28 mouse cellular contexts compared by ENCODE assay signal in the genomic region with DNA sequence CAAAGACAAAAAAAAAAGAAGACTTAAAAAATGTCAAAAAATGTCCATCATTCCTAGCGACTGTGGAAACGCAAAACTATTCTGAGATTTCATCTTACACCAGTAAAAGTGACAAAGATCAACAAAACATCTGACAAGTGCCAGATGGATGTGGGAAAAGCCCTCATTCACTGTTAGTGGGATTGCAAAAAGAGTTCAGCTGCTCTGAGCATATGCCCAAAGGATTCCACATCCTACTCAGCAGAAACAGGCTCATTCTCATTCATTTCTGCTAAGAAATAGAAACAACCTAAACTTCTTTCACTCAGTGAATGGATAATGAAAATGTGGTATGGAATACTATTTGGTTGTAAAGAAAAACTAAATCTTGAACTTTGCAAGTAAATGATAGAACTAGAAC.
A peak's percentile ranks its signal among the peaks of the same experiment; 100 is the strongest.
DNase-seq lines count a peak whose midpoint lies in the region; ATAC-seq and TF ChIP-seq lines count a peak whose summit lies in the region.
"Had no signal": no experiment of that assay in that cellular context is flagged by ENCODE, and none has a peak within 500 bp of the region (broad histone marks: within the 10 kb centered on the region; RNA-seq: fewer than 3 reads in every experiment).

No protein-coding gene starts in this region.

- H3K4me3 ChIP-seq in forebrain, postnatal 0 days (ENCODE audit: low read depth, low read length): no peak overlapping the region
- H3K4me3 ChIP-seq in forebrain, embryonic 13.5 days: no peak overlapping the region
- no peak overlapping the region for H3K4me3 ChIP-seq in layer of hippocampus, adult 2 months
- H3K4me3 ChIP-seq: embryonic facial prominence, embryonic 10.5 days; heart, adult 2 months; limb, embryonic 10.5 days; liver, embryonic 15.5 days; lung, embryonic 15.5 days; megakaryocyte, embryonic 14.5 days; midbrain, embryonic 13.5 days; stomach, embryonic 15.5 days had no signal

- peak; percentile 67; the same call in 1 of the 2 replicates for ATAC-seq in forebrain, postnatal 0 days
- no peak for ATAC-seq in forebrain, embryonic 13.5 days
- ATAC-seq: inflammation-experienced regulatory T-cells, adult 6 months; midbrain, embryonic 13.5 days had no signal

- no peaks in the 10 kb centered on the region for H3K9me3 ChIP-seq in forebrain, postnatal 0 days (ENCODE audit: low read length)
- no peaks in the 10 kb centered on the region; the same call in 1 of the 2 replicates for H3K9me3 ChIP-seq in forebrain, embryonic 13.5 days (replicated peaks)
- H3K9me3 ChIP-seq: embryonic facial prominence, embryonic 10.5 days; limb, embryonic 10.5 days; liver, embryonic 15.5 days; lung, embryonic 15.5 days; megakaryocyte, embryonic 14.5 days; midbrain, embryonic 13.5 days; stomach, embryonic 15.5 days had no signal

- H3K4me1 ChIP-seq in forebrain, postnatal 0 days (ENCODE audit: insufficient read depth): no peaks in the 10 kb centered on the region
- H3K4me1 ChIP-seq in forebrain, embryonic 13.5 days: no peaks in the 10 kb centered on the region
- H3K4me1 ChIP-seq: embryonic facial prominence, embryonic 10.5 days; limb, embryonic 10.5 days; liver, embryonic 15.5 days; lung, embryonic 15.5 days; megakaryocyte, embryonic 14.5 days; midbrain, embryonic 13.5 days; stomach, embryonic 15.5 days had no signal

- DNase-seq in forebrain, postnatal 0 days: peak; percentile 26
- peak; percentile 35 for DNase-seq in right cerebral cortex, adult 18-20 months
- no peak for DNase-seq in right cerebral cortex, postnatal 14 days
- peak; percentile 42 to 50 for DNase-seq in layer of hippocampus, adult 2 months (ENCODE audit: low spot score in 2 of 2)
- no peak for DNase-seq in thymus, postnatal 0 days (ENCODE audit: low spot score)
- no peak for DNase-seq in thymus, postnatal 10 days (ENCODE audit: low spot score in 2 of 2)
- no peak for DNase-seq in kidney, adult 11 months
- DNase-seq: adrenal gland, postnatal 10 days; cerebellum, adult 11 months; cerebellum, adult 9-11 months; gastrocnemius, postnatal 36 days; heart, adult 2 months; heart, postnatal 36 days; kidney, adult 2 months; liver; lung, postnatal 36 days; thymus, adult 18-20 months had no signal

- WGBS in forebrain, postnatal 0 days: 56% methylated on average over 2 of the region's 2 CpGs
- 93% methylated on average over 2 of the region's 2 CpGs for WGBS in forebrain, embryonic 13.5 days

- no peaks in the 10 kb centered on the region for H3K36me3 ChIP-seq in forebrain, postnatal 0 days (ENCODE audit: insufficient read depth)
- no peaks in the 10 kb centered on the region for H3K36me3 ChIP-seq in forebrain, embryonic 13.5 days (ENCODE audit: poor library complexity, severe bottlenecking)
- H3K36me3 ChIP-seq: embryonic facial prominence, embryonic 10.5 days; limb, embryonic 10.5 days; liver, embryonic 15.5 days; lung, embryonic 15.5 days; midbrain, embryonic 13.5 days; stomach, embryonic 15.5 days had no signal

- H3K27ac ChIP-seq in forebrain, postnatal 0 days (ENCODE audit: low read depth, low read length): no peak overlapping the region
- no peak overlapping the region for H3K27ac ChIP-seq in forebrain, embryonic 13.5 days
- no peak overlapping the region for H3K27ac ChIP-seq in layer of hippocampus, adult 2 months
- H3K27ac ChIP-seq: embryonic facial prominence, embryonic 10.5 days; heart, adult 2 months; hindbrain, embryonic 14.5 days; kidney, postnatal 0 days; limb, embryonic 10.5 days; liver, embryonic 15.5 days; lung, embryonic 15.5 days; midbrain, embryonic 13.5 days; stomach, embryonic 15.5 days had no signal

- no peak overlapping the region for H3K4me2 ChIP-seq in forebrain, postnatal 0 days (ENCODE audit: low read depth)
- H3K4me2 ChIP-seq in forebrain, embryonic 13.5 days: no peak overlapping the region
- H3K4me2 ChIP-seq: hindbrain, embryonic 14.5 days; liver, embryonic 15.5 days; lung, embryonic 15.5 days; midbrain, embryonic 13.5 days; stomach, embryonic 15.5 days had no signal

- no peak for TF ChIP-seq CTCF in forebrain, postnatal 0 days (IDR thresholded peaks at IDR 0.05; ENCODE audit: low read depth)
- no peak for TF ChIP-seq CTCF in layer of hippocampus, adult 2 months (conservative IDR thresholded peaks at IDR 0.05)

- H3K27me3 ChIP-seq in forebrain, postnatal 0 days (ENCODE audit: insufficient read depth, low read length): no peaks in the 10 kb centered on the region
- no peaks in the 10 kb centered on the region for H3K27me3 ChIP-seq in forebrain, embryonic 13.5 days
- H3K27me3 ChIP-seq: liver, embryonic 15.5 days; lung, embryonic 15.5 days; megakaryocyte, embryonic 14.5 days; midbrain, embryonic 13.5 days; stomach, embryonic 15.5 days had no signal

- no peak overlapping the region for H3K9ac ChIP-seq in forebrain, postnatal 0 days
- no peak overlapping the region for H3K9ac ChIP-seq in forebrain, embryonic 13.5 days
- H3K9ac ChIP-seq: hindbrain, embryonic 14.5 days; liver, embryonic 15.5 days; lung, embryonic 15.5 days; midbrain, embryonic 13.5 days; stomach, embryonic 15.5 days had no signal

Comparison
In these comparisons a context has a peak if more than half of its experiments do, and no peak if none do; other contexts are left out.
1. DNase-seq: peak in forebrain, postnatal 0 days (single experiment), right cerebral cortex, adult 18-20 months (single experiment) and layer of hippocampus, adult 2 months (2 of 2); none in right cerebral cortex, postnatal 14 days (single experiment), thymus, postnatal 0 days (single experiment), thymus, postnatal 10 days (0 of 2) and kidney, adult 11 months (single experiment).